Mouse (Mus musculus) G1E (cell line): Measurements from ENCODE around the gene Clip1.

ENCODE experiments used
- CTCF ChIP-seq: IDR thresholded peaks from 2 replicates; pipeline ENCODE4 v1.5.1; 2012; ENCODE audit warnings: low read depth, low read length, inconsistent platforms, mixed read lengths
- TAL1 ChIP-seq: conservative IDR thresholded peaks from 2 replicates; pipeline ENCODE4 v1.6.1; 2012; ENCODE audit warnings: low read depth, low read length, inconsistent platforms, mixed read lengths

- no peak for TF ChIP-seq CTCF
- no peak for TF ChIP-seq TAL1
Measured at GRCm38 (mm10) chr5:123696961-123697360, 12.5 kb upstream of the Clip1 start.
